Mouse (Mus musculus): ENCODE data around the gene Tbx5. TPM values are rescaled to one million over a fixed set of nuclear protein-coding genes. Genes with fewer than 3 reads are reported as not detected.

Tbx5 gene
- total and polyA plus RNA-seq, 3 experiments: not detected

GRCm38 (mm10) chr5:119893060-119893459, 60.6 kb downstream of the Tbx5 start:
- Histone ChIP-seq H3K4me1 (ENCODE audit: control insufficient read depth in 1 of 2, insufficient read depth in 2 of 2, low read length in 2 of 2) (no peaks in the 10 kb centered on the region), H3K9me3 (replicated peaks; ENCODE audit: insufficient read depth, low read length) (no peaks in the 10 kb centered on the region), H3K79me2 (ENCODE audit: control insufficient read depth, insufficient read depth, low read length, poor library complexity) (no peaks in the 10 kb centered on the region), H3K27me3 (ENCODE audit: control insufficient read depth in 1 of 2, insufficient read depth in 2 of 2, low read length in 2 of 2) (no peaks in the 10 kb centered on the region), H3K36me3 (ENCODE audit: control insufficient read depth in 1 of 2, insufficient read depth in 2 of 2, low read length in 2 of 2) (no peaks in the 10 kb centered on the region), H3K9ac (ENCODE audit: control insufficient read depth, low read depth, low read length, poor library complexity, severe bottlenecking) (no peak overlapping the region), H3K27ac (ENCODE audit: control insufficient read depth, low read depth, low read length) (no peak overlapping the region), H3K4me3 (ENCODE audit: control insufficient read depth in 1 of 2, insufficient read depth in 1 of 2, low read depth in 2 of 2, low read length in 2 of 2) (no peak overlapping the region)
- DNase-seq (ENCODE audit: low read depth, low spot score): no peak
- TF ChIP-seq KAT2A (conservative IDR thresholded peaks at IDR 0.05; ENCODE audit: low read depth, low read length) (no peak), USF2 (IDR thresholded peaks at IDR 0.05; ENCODE audit: borderline replicate concordance in 1 of 2, insufficient read depth in 1 of 2, low read depth in 1 of 2, low read length in 2 of 2) (no peak), CTCF (IDR thresholded peaks at IDR 0.05 in 2 of 3, conservative IDR thresholded peaks at IDR 0.05 in 1 of 3; ENCODE audit: control insufficient read depth in 1 of 3, insufficient read depth in 1 of 3, low read depth in 2 of 3, low read length in 3 of 3, poor library complexity in 1 of 3, severe bottlenecking in 1 of 3) (no peak), MEF2A (IDR thresholded peaks at IDR 0.05; ENCODE audit: extremely low read depth, insufficient replicate concordance, low read depth, low read length, poor library complexity, severe bottlenecking) (no peak), SIN3A (IDR thresholded peaks at IDR 0.05; ENCODE audit: low read length) (no peak), ETS1 (IDR thresholded peaks at IDR 0.05; ENCODE audit: low read depth, low read length) (no peak), JUND (IDR thresholded peaks at IDR 0.05; ENCODE audit: low read depth, low read length) (no peak), USF1 (IDR thresholded peaks at IDR 0.05; ENCODE audit: low read depth, low read length) (no peak)

DNA sequence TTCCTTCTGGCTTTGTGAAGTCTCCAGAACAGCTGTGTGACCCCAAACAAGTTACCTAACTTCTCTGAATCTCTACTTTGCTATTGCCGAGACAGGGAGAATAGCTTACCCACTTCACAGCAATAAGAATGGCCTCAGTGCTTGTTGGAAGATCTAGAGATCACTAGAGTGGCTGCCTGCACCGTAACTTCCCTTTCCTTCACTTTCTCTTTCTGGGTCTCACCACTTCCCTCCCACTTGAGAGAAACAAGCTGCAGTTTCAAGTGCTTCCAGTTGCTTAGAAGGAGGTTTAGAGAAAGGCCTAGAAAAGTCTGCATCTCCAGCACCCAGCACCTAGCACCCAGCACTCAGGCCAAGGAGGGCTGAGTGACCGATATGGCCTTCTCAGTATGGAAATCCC, 64.1 kb downstream of the Tbx5 start:
- Histone ChIP-seq H3K9ac (ENCODE audit: control insufficient read depth, low read depth, low read length, poor library complexity, severe bottlenecking) (no peak overlapping the region), H3K9me3 (replicated peaks; ENCODE audit: insufficient read depth, low read length) (no peaks in the 10 kb centered on the region), H3K27me3 (ENCODE audit: control insufficient read depth in 1 of 2, insufficient read depth in 2 of 2, low read length in 2 of 2) (no peaks in the 10 kb centered on the region), H3K36me3 (ENCODE audit: control insufficient read depth in 1 of 2, insufficient read depth in 2 of 2, low read length in 2 of 2) (no peaks in the 10 kb centered on the region), H3K4me1 (ENCODE audit: control insufficient read depth in 1 of 2, insufficient read depth in 2 of 2, low read length in 2 of 2) (no peaks in the 10 kb centered on the region), H3K4me3 (ENCODE audit: control insufficient read depth in 1 of 2, insufficient read depth in 1 of 2, low read depth in 2 of 2, low read length in 2 of 2) (no peak overlapping the region), H3K27ac (ENCODE audit: control insufficient read depth, low read depth, low read length) (no peak overlapping the region), H3K79me2 (ENCODE audit: control insufficient read depth, insufficient read depth, low read length, poor library complexity) (no peaks in the 10 kb centered on the region)
- no peak for DNase-seq (ENCODE audit: low read depth, low spot score)
- no peak for TF ChIP-seq POLR2AphosphoS2 (IDR thresholded peaks at IDR 0.05; ENCODE audit: low read length)
- TF ChIP-seq POLR2A (IDR thresholded peaks at IDR 0.05; ENCODE audit: control insufficient read depth in 1 of 2, insufficient read depth in 1 of 2, low read depth in 1 of 2, low read length in 2 of 2, poor library complexity in 1 of 2): no peak
- TF ChIP-seq POLR2AphosphoS5 (IDR thresholded peaks at IDR 0.05; ENCODE audit: borderline replicate concordance, low read depth, low read length): no peak
- TF ChIP-seq RAD21 (IDR thresholded peaks at IDR 0.05; ENCODE audit: low read depth, low read length): no peak
- no peak for TF ChIP-seq ELF1 (IDR thresholded peaks at IDR 0.05; ENCODE audit: low read depth, low read length)
- no peak for TF ChIP-seq UBTF (IDR thresholded peaks at IDR 0.05; ENCODE audit: borderline replicate concordance, insufficient read depth, low read depth, low read length)
- TF ChIP-seq EP300 (IDR thresholded peaks at IDR 0.05; ENCODE audit: low read depth in 1 of 2, low read length in 2 of 2): no peak
- no peak for TF ChIP-seq TBP (IDR thresholded peaks at IDR 0.05; ENCODE audit: low read depth, low read length)
- TF ChIP-seq MYB (IDR thresholded peaks at IDR 0.05; ENCODE audit: low read depth, low read length): no peak
